Mouse (Mus musculus) CH12.LX (cell line): ENCODE results near the gene BC035044. TPM values are rescaled to one million over a fixed set of nuclear protein-coding genes. Genes with fewer than 3 reads are reported as not detected.
"Not testable (repeated sequence)": the region's sequence is repeated elsewhere in the genome, so short reads cannot be mapped to it uniquely, and the experiment has no call there.

Experiments used
- DNase-seq: peaks from one replicate; pipeline ENCODE4 v3.0.0-alpha.2; 2013; ENCODE audit errors: extremely low read depth
- H3K27ac ChIP-seq: 2 replicates; pipeline ENCODE4 v1.5.1; 2012; ENCODE audit warnings: low read depth, mild to moderate bottlenecking, control low read depth, moderate library complexity; ENCODE audit not compliant: insufficient read depth
- H3K27me3 ChIP-seq: replicated peaks from 2 replicates; pipeline ENCODE3; 2012; ENCODE audit warnings: inconsistent platforms
- H3K36me3 ChIP-seq, 2 experiments: replicated peaks in 1 of 2; 2 replicates each; pipeline versions ENCODE3 to v1.6.1; 2012; ENCODE audit warnings: inconsistent platforms in 1 of 2, low read length in 1 of 2, mild to moderate bottlenecking in 1 of 2, mixed read lengths in 1 of 2, moderate library complexity in 1 of 2; ENCODE audit not compliant: control insufficient read depth in 1 of 2, insufficient read depth in 1 of 2
- H3K4me1 ChIP-seq, 2 experiments: 2 replicates each; pipeline ENCODE4 v1.6.1; 2012; ENCODE audit warnings: inconsistent platforms in 1 of 2, moderate library complexity in 1 of 2; ENCODE audit not compliant: insufficient read depth in 2 of 2, control insufficient read depth in 1 of 2
- H3K4me2 ChIP-seq: 2 replicates; pipeline ENCODE4 v1.6.1; 2012; ENCODE audit warnings: low read depth, mild to moderate bottlenecking, control low read depth; ENCODE audit not compliant: poor library complexity, insufficient read depth, severe bottlenecking
- H3K4me3 ChIP-seq, 3 experiments: fragments of 150-350 bp in 1 of 3; sonication (generic) in 1 of 3; replicated peaks in 1 of 3; 2 replicates each; pipeline versions ENCODE3 to v1.5.1; 2011 to 2012; ENCODE audit warnings: low read depth in 2 of 3, low read length in 2 of 3, mild to moderate bottlenecking in 2 of 3, moderate library complexity in 2 of 3, control low read depth in 1 of 3, improper control_type of control experiment in 1 of 3, inconsistent platforms in 1 of 3, mixed read lengths in 1 of 3; ENCODE audit not compliant: poor library complexity in 1 of 3
- H3K79me2 ChIP-seq: replicated peaks from 2 replicates; pipeline ENCODE4 v1.6.1; 2012; ENCODE audit warnings: mild to moderate bottlenecking, moderate library complexity; ENCODE audit not compliant: control insufficient read depth, poor library complexity, insufficient read depth, severe bottlenecking; ENCODE audit errors: extremely low read depth
- H3K9ac ChIP-seq: 2 replicates; pipeline ENCODE4 v1.6.1; 2012; ENCODE audit warnings: low read depth, mild to moderate bottlenecking, control low read depth, moderate library complexity; ENCODE audit not compliant: insufficient read depth
- H3K9me3 ChIP-seq: replicated peaks from 2 replicates; pipeline ENCODE3; 2012; ENCODE audit warnings: low read length, inconsistent platforms, mixed read lengths
- BHLHE40 ChIP-seq: IDR thresholded peaks from 2 replicates; pipeline ENCODE4 v1.6.1; 2011; ENCODE audit warnings: mild to moderate bottlenecking, low read depth, low read length, improper control_type of control experiment
- CHD1 ChIP-seq: IDR thresholded peaks from 2 replicates; pipeline ENCODE4 v1.6.1; 2012; ENCODE audit warnings: low read depth, low read length, improper control_type of control experiment, inconsistent platforms
- CHD2 ChIP-seq: IDR thresholded peaks from 2 replicates; pipeline ENCODE4 v1.6.1; 2011; ENCODE audit warnings: low read length, improper control_type of control experiment
- CTCF ChIP-seq, 2 experiments: IDR thresholded peaks in 1 of 2; conservative IDR thresholded peaks in 1 of 2; 2 replicates each; pipeline ENCODE4 v1.5.1; 2011 to 2012; ENCODE audit warnings: low read depth in 2 of 2, low read length in 2 of 2, improper control_type of control experiment in 1 of 2, inconsistent platforms in 1 of 2, mild to moderate bottlenecking in 1 of 2, moderate library complexity in 1 of 2
- ETS1 ChIP-seq: conservative IDR thresholded peaks from 2 replicates; pipeline ENCODE4 v1.6.1; 2012; ENCODE audit warnings: low read depth, mild to moderate bottlenecking, inconsistent platforms, low read length, improper control_type of control experiment, moderate library complexity
- GABPA ChIP-seq: IDR thresholded peaks from 2 replicates; pipeline ENCODE4 v1.6.1; 2012; ENCODE audit warnings: low read depth, low read length, improper control_type of control experiment, inconsistent platforms; ENCODE audit not compliant: insufficient replicate concordance
- HCFC1 ChIP-seq: IDR thresholded peaks from 2 replicates; pipeline ENCODE4 v1.6.1; 2012; ENCODE audit warnings: low read depth, mild to moderate bottlenecking, inconsistent platforms, low read length, improper control_type of control experiment
- IRF4 ChIP-seq: IDR thresholded peaks from 2 replicates; pipeline ENCODE4 v1.6.1; 2014; ENCODE audit warnings: low read depth, mild to moderate bottlenecking, inconsistent platforms, low read length, improper control_type of control experiment
- KAT2A ChIP-seq: IDR thresholded peaks from 2 replicates; pipeline ENCODE4 v1.6.1; 2012; ENCODE audit warnings: low read length, improper control_type of control experiment, inconsistent platforms; ENCODE audit not compliant: insufficient replicate concordance
- MAX ChIP-seq: IDR thresholded peaks from 2 replicates; pipeline ENCODE4 v1.6.1; 2011; ENCODE audit warnings: low read length, improper control_type of control experiment
- MEF2A ChIP-seq: IDR thresholded peaks from 2 replicates; pipeline ENCODE4 v1.6.1; 2014; ENCODE audit warnings: low read depth, mild to moderate bottlenecking, inconsistent platforms, low read length, improper control_type of control experiment, borderline replicate concordance
- PAX5 ChIP-seq: IDR thresholded peaks from 2 replicates; pipeline ENCODE4 v1.6.1; 2012; ENCODE audit warnings: low read length, inconsistent platforms, mixed read lengths
- POLR2A ChIP-seq: IDR thresholded peaks from 2 replicates; pipeline ENCODE4 v1.6.1; 2011; ENCODE audit warnings: low read depth, mild to moderate bottlenecking, improper control_type of control experiment, low read length
- POLR2AphosphoS2 ChIP-seq: IDR thresholded peaks from 2 replicates; pipeline ENCODE4 v1.6.1; 2011; ENCODE audit warnings: low read depth, low read length, improper control_type of control experiment
- RAD21 ChIP-seq: IDR thresholded peaks from 2 replicates; pipeline ENCODE4 v1.6.1; 2011; ENCODE audit warnings: low read depth, mild to moderate bottlenecking, low read length, improper control_type of control experiment, moderate library complexity
- TBP ChIP-seq: conservative IDR thresholded peaks from 2 replicates; pipeline ENCODE4 v1.6.1; 2011; ENCODE audit warnings: low read depth, low read length, improper control_type of control experiment
- TCF12 ChIP-seq: IDR thresholded peaks from 2 replicates; pipeline ENCODE4 v1.6.1; 2014; ENCODE audit warnings: low read depth, mild to moderate bottlenecking, inconsistent platforms, low read length, improper control_type of control experiment
- UBTF ChIP-seq: IDR thresholded peaks from 2 replicates; pipeline ENCODE4 v1.6.1; 2012; ENCODE audit warnings: low read depth, mild to moderate bottlenecking, inconsistent platforms, low read length, improper control_type of control experiment, moderate library complexity
- ZC3H11A ChIP-seq: IDR thresholded peaks from 2 replicates; pipeline ENCODE4 v1.6.1; 2012; ENCODE audit warnings: low read depth, mild to moderate bottlenecking, inconsistent platforms, low read length, improper control_type of control experiment
- ZKSCAN1 ChIP-seq: IDR thresholded peaks from 2 replicates; pipeline ENCODE4 v1.6.1; 2012; ENCODE audit warnings: low read depth, inconsistent platforms, low read length, improper control_type of control experiment, borderline replicate concordance
- ZMIZ1 ChIP-seq: IDR thresholded peaks from 2 replicates; pipeline ENCODE4 v1.6.1; 2012; ENCODE audit warnings: low read depth, mild to moderate bottlenecking, inconsistent platforms, low read length, improper control_type of control experiment
- ZNF384 ChIP-seq: IDR thresholded peaks from 2 replicates; pipeline ENCODE4 v1.6.1; 2012; ENCODE audit warnings: low read depth, low read length, improper control_type of control experiment, inconsistent platforms
- dilution Hi-C: fragments of 300-500 bp; cut with MboI; formaldehyde crosslinking; loops from 2 replicates; pipeline ENCODE4 v1.14.3; 2020; ENCODE audit warnings: low sequenced_read_pairs; ENCODE audit not compliant: extremely low pct_unique_long_range_greater_than_20kb, extremely low pct_ligation_motif_present
- in situ Hi-C: fragments of 300-500 bp; cut with MboI; formaldehyde crosslinking; loops from 3 replicates; pipeline ENCODE4 v1.14.3; 2019; ENCODE audit warnings: low sequenced_read_pairs, low pct_ligation_motif_present, low pct_unique_long_range_greater_than_20kb, mixed read lengths
- polyA plus RNA-seq: library from polyadenylated mRNA; unstranded; fragments of >175 nt; gene quantifications from 2 replicates; pipeline ENCODE4 v1.2.1, GENCODE M21; 2012; ENCODE audit warnings: low read depth; ENCODE audit not compliant: insufficient read length
- total RNA-seq, 2 experiments: library from RNA; depleted of rRNA; stranded (reverse); fragments of 300-350 nt in 1 of 2; fragments of >200 nt in 1 of 2; gene quantifications; 2 replicates each; pipeline ENCODE4 v1.2.3; 2012 to 2014

Gene BC035044
- total and polyA plus RNA-seq, 3 experiments = 49.7 to 121 (median 51.6) TPM

DNA sequence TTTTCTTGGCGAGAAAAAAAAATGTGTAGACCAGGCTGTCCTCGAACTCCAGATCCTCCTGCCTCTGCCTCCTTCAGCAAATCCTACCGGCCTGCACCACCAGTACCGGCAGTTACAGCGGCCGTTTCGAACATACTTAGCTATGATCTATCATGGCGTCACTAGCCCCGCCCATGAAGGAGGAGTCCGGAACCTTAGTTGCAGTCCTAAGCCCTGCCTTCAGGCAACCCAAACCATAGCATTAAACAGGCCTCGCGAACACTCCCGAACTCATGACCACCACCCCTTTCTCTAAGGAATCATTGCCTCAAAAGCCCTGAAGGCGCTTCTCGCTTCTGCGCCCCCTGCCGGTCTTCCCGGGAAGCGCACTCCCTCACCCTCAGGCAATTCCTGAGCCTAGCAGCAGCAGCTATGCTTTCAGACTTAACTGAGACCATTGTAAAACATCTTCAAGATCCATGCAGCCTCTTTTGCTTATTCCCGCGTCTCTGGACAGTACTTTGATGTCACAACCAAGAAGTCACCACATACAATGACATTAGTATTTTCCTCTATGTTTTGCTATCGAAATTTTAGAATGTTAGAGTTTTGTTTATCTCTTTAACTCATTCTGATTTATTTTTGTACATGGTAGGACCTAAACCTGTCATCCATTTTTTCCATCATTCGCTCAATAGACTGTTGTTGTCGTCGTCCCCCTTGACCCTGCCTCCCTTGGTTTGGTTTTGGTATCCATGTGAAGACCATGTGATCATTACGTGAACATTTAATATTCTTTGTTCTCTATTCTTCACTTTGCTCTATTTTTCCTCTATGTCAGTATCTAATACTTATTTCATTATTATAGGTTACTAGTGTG is 87.7 kb downstream of the BC035044 start (continued):
- TF ChIP-seq ZMIZ1 (no peak), PAX5 (no peak), CHD1 (no peak; the same call in 1 of the 2 replicates), CHD2 (0 out of 2 replicates have a peak, but pooled peaks have one; percentile 32), HCFC1 (peak; percentile 56), ZKSCAN1 (no peak), MEF2A (peak; percentile 81), MAX (peak; percentile 76), IRF4 (peak; percentile 66; the same call in 1 of the 2 replicates), CTCF (conservative IDR thresholded peaks at IDR 0.05 in 1 of 2, IDR thresholded peaks at IDR 0.05 in 1 of 2; ENCODE audit: low read depth in 2 of 2, low read length in 2 of 2) (peak; percentile 94 to 98), TCF12 (0 out of 2 replicates have a peak, but pooled peaks have one; percentile 42), ZC3H11A (peak; percentile 57; the same call in 1 of the 2 replicates), KAT2A (peak; percentile 79; the same call in 1 of the 2 replicates), ETS1 (0 out of 2 replicates have a peak, but pooled peaks have one; percentile 17), POLR2A (no peak), RAD21 (peak; percentile 73), UBTF (no peak), ZNF384 (no peak; the same call in 1 of the 2 replicates), POLR2AphosphoS2 (no peak)

DNA sequence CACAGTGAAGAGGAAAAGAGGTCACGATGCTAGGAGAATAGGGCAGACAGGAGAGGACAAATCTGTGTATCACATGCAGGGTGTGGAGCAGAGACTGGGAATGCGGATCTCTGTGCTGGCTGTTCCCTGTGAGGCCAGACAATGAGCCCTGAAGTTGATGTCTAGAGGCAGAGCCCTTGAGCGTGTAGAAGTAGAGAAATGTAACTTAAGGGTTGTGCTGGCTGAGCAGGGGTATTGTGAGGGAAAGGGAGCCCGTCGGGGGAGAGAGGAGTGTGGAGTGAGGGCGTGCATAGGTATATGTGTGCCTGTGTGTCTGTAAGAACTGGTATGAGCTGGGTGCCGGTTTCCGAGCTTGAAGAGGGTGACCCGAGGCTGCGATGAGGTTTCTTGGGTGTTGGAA is 88.4 kb downstream of the BC035044 start:
- no peaks in the 10 kb centered on the region for H3K36me3 ChIP-seq
- no peaks in the 10 kb centered on the region for H3K9me3 ChIP-seq
- H3K27me3 ChIP-seq = no peaks in the 10 kb centered on the region
- DNase-seq = no peak
- dilution Hi-C loops (no loop called here), in situ Hi-C loops (no loop called here)
- peak overlapping the region; percentile 38 for H3K4me2 ChIP-seq
- no peaks in the 10 kb centered on the region for H3K79me2 ChIP-seq
- peaks cover 5 to 38% of the 10 kb centered on the region in 2 experiments; a peak in 3 of 4 replicates for H3K4me1 ChIP-seq
- no peak overlapping the region for H3K27ac ChIP-seq
- peak overlapping the region; percentile 27 to 46 (median 46) for H3K4me3 ChIP-seq
- no peak overlapping the region; the same call in 1 of the 2 replicates for H3K9ac ChIP-seq
- TF ChIP-seq BHLHE40 (no peak), GABPA (no peak), ZNF384 (no peak), TBP (no peak)

DNA sequence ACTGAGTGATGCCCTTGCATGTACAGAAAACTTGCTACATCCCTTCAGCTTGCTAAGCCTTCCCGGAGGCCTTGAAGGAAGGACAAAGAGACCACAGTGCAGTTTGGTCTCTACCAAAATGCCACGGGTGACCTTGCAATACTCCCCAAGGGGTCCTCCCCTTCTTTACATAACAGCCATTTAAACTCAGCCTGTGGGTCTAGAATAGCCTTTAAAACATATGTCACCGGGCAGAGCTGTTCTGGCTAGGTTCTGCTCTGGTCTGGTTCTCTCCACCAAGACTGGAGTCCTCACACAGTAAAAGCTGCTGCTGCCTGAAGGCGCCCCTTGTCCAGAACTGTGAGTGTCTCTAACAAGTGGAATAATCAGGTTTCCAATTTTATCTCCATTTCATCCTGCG is 90.2 kb downstream of the BC035044 start:
- H3K9ac ChIP-seq, H3K36me3 ChIP-seq, H3K27ac ChIP-seq, H3K4me2 ChIP-seq, H3K79me2 ChIP-seq, dilution Hi-C loops, H3K9me3 ChIP-seq, in situ Hi-C loops, DNase-seq, H3K27me3 ChIP-seq, H3K4me3 ChIP-seq: not testable (repeated sequence)
- peaks cover 13 to 55% of the 10 kb centered on the region in 2 experiments for H3K4me1 ChIP-seq
